Mouse (Mus musculus) spleen, adult 2 months (tissue): Measurements from ENCODE around the gene Itpk1.
A peak's percentile ranks its signal among the peaks of the same experiment; 100 is the strongest.

Experiments used
- CTCF ChIP-seq: fragments of 200-500 bp; IDR thresholded peaks from 2 replicates; pipeline ENCODE4 v1.5.1; 2011; ENCODE audit warnings: mild to moderate bottlenecking, inconsistent platforms; ENCODE audit not compliant: insufficient read depth, insufficient read length, insufficient replicate concordance; ENCODE audit errors: extremely low read depth
- POLR2A ChIP-seq: fragments of 200-500 bp; IDR thresholded peaks from 2 replicates; pipeline ENCODE4 v1.6.1; 2011; ENCODE audit warnings: low read depth, low read length, inconsistent platforms

DNA sequence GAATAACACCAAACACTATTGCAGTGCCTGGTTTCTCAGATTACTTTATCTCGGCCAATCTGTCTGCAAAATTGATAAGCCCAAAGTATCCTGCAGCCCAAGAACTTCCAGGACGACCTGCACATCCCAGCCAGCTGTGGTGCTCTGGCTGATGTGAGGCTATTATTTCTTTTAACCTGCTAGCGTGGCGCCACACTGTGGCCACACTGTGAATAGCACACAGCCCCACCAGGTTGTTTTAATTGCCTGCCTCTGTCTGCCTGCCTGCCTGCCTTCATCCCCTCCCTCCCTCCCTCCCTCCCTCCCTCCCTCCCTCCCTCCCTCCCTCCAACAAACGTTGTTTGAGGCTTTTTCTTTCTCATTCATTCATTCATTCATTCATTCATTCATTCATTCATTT lies 28.7 kb upstream of the Itpk1 start:
- TF ChIP-seq CTCF (peak; percentile 76; the same call in 1 of the 2 replicates), POLR2A (no peak)
